Mouse (Mus musculus) layer of hippocampus, adult 2 months (tissue): ENCODE measurements at regions not wholly inside any gene's neighbourhood (a gene's known extent, or its start where the extent isn't known, plus 50 kb on each side); places are given as distances from the start of the nearest gene placed in this dataset.
"Not testable (repeated sequence)": the region's sequence is repeated elsewhere in the genome, so short reads cannot be mapped to it uniquely, and the experiment has no call there.

Source experiments
- DNase-seq, 2 experiments: peaks; one replicate each; pipeline ENCODE4 v3.0.0; 2022; ENCODE audit warnings: low spot score in 2 of 2
- H3K27ac ChIP-seq: fragments of 200-600 bp; 2 replicates; pipeline ENCODE4 v1.8.1; 2022
- H3K4me3 ChIP-seq: fragments of 200-600 bp; 2 replicates; pipeline ENCODE4 v1.8.1; 2022; ENCODE audit warnings: mild to moderate bottlenecking
- CTCF ChIP-seq: fragments of 200-600 bp; conservative IDR thresholded peaks from 2 replicates; pipeline ENCODE4 v1.8.1; 2022; ENCODE audit warnings: antibody characterized with exemption, mild to moderate bottlenecking, moderate library complexity

DNA sequence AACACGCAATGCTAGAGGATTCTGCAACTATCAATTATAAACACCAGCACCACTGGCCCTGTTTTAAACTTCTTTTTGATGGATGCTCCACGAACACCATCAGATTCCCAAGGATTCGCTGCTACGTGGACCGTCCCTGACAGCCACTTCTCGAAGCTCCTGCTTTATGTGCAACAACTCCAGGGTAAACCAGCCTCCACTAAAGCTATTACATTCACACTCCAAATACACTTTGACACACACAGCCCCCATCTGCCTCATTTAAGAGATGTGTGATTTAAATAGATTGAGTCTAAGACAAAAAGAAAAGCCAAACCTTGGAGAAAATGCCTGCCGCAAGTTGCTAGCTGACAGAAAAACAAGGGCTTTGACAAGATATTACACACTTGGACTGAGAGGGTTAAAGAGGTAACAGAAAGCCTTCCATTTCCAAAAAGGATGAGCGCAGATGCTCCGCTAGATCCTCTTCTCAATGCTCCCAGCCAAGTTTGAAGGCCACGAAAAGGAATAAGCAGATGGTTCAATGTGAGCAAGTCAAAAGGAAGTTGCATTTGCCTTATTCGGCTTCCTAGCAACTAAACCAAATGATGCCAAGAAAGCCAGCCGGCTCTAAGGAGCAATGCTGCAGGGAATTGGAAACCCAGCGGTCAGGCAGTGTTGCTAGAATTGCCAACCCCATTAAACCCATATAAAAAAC lies 54.0 kb upstream of the Cnep1r1 start:
- Histone ChIP-seq H3K27ac (no peak overlapping the region), H3K4me3 (no peak overlapping the region)
- no peak for TF ChIP-seq CTCF
- peak in 1 of 2 experiments; percentile 68 for DNase-seq

DNA sequence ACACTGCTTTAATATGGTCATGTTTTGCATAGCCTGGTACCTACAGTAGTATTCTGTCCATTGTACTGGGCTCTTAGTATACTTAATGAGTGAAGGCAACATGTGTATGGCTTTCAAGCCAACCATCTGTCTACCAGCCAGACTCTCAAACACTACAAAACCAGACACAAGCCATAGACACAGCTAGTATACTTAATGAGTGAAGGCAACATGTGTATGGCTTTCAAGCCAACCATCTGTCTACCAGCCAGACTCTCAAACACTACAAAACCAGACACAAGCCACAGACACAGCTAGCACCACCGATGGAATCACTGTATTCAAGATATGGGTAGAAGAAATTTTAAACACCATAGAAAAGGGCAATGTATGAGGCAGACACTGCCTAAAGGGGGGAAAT lies 59.5 kb upstream of the Cnep1r1 start:
- H3K4me3 ChIP-seq, DNase-seq, H3K27ac ChIP-seq: not testable (repeated sequence)

DNA sequence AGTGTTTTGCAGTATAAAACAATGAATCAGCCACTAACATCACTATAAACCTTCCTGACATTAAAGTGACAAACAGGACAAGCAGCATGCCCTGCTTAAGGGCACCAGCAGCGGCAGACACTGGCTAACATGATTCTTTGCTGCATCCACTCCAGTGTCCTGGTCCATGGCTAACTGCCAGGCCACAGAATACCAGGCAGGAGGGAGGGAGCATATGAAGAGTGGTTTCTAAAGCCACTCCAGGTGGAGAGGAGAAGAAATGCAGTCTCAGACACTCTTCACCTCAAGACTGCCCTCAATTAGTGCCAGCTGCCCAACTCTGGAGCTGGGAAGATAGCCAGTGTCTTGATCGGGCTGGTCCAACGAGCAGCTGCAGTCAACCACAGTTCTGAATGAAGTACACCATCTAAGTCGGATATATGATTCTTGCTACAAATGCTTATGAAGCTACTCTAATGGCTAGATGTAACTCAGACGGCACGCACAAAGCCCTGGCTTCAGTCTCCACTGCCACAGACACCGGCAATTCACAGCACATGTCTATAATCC lies 60.8 kb upstream of the Cnep1r1 start:
- DNase-seq, result no peak
- H3K27ac ChIP-seq, result no peak overlapping the region
- H3K4me3 ChIP-seq, result no peak overlapping the region
- TF ChIP-seq CTCF, result no peak

DNA sequence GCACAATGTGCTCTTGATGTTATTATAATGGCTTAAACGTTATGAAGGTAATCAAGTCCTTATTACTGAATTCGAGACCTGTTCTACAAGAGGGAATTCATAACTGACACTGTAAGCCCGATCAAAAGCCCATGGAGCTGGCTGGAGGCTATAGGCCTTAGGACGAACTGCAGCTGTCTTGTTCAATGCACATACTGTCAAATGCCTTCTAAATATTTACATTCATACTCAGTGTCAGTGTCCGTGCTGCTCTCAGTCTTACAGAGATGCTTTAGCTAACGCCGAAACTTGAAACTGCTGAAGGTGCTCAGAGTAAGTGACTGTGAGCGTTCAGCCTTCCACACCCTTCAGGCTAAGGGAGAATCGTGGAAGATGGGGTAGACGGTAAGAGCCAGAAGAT lies 67.9 kb upstream of the Cnep1r1 start:
- DNase-seq, result no peak
- no peak for TF ChIP-seq CTCF
- Histone ChIP-seq H3K4me3 (no peak overlapping the region), H3K27ac (no peak overlapping the region)

DNA sequence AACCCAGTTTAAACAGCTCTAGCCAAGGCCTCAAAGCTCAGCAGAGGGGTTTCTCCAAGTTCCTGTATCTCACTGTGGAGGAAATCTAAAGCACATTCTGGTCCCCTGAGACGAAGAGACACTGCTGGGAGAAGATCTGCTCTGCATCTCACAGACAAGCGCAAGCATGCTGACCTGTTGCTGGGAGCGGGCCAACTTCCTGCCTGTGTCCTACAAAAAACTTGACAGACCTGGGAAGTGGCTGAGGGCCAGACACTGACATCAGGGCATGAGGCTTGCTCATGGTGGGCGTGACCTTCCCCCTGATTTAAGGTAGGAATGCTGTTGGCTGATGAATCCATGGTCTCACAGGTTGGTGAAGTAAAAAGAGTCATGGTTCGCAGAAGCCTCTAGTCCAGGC lies 69.5 kb upstream of the Cnep1r1 start:
- no peak for DNase-seq
- Histone ChIP-seq H3K27ac (no peak overlapping the region), H3K4me3 (no peak overlapping the region)
- no peak for TF ChIP-seq CTCF

DNA sequence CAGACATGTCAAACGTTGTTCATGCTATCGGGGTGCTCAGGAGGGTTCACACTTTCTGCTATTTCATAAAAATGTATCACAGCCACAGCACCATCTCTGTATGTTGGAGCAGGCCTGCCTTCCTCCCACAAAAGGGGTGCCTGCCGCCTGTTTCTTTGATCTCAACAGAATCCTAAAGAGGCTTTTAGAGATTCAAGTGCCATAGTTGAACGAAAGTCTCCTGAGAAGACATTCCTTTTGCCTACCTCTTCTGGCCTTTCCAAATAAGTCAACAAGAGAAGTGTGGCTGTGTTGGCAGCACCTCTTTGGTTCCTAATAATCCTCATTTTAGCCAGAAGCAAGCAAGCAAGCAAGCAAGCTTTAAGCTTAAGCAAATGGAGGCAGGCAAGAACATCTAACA lies 72.6 kb upstream of the Cnep1r1 start:
- H3K27ac ChIP-seq, result no peak overlapping the region
- DNase-seq, result no peak
- no peak overlapping the region for H3K4me3 ChIP-seq
- TF ChIP-seq CTCF, result no peak

DNA sequence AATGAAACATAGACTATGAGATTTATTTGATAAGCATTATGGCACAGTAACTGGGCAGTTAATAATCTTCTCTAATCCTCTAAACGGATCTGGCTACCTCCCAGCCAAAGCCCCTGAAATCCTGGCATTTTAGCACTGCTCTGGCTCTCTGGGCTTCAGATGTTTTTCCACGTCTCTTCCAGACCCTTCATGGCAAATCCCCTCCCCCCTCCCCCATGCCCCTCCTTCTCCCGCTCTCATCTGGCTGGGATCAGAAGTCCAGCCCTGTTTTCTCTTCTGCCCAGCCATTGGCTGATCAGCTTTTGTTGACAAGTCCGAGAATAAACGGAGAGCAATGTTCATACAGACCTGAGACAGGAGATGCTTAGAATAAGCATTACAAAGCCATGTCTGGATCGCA lies 79.3 kb upstream of the Cnep1r1 start:
- no peak for TF ChIP-seq CTCF
- DNase-seq, result no peak
- no peak overlapping the region for H3K4me3 ChIP-seq
- H3K27ac ChIP-seq, result no peak overlapping the region

DNA sequence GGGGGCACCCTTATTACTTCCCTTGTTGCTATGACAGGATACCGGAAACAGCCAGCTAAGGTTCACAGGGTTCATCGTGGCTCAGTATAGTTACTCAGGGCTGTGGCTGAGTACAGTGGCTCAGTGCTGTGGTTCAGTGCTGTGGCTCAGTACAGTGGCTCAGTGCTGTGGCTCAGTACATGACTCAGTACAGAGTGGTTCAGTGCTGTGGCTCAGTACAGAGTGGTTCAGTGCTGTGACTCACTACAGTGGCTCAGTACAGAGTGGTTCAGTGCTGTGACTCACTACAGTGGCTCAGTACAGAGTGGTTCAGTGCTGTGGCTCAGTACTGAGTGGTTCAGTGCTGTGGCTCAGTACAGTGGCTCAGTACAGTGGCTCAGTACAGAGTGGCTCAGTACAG lies 78.6 kb upstream of the Zfp423 start:
- TF ChIP-seq CTCF, result no peak
- H3K4me3 ChIP-seq, result no peak overlapping the region
- no peak for DNase-seq
- no peak overlapping the region for H3K27ac ChIP-seq

DNA sequence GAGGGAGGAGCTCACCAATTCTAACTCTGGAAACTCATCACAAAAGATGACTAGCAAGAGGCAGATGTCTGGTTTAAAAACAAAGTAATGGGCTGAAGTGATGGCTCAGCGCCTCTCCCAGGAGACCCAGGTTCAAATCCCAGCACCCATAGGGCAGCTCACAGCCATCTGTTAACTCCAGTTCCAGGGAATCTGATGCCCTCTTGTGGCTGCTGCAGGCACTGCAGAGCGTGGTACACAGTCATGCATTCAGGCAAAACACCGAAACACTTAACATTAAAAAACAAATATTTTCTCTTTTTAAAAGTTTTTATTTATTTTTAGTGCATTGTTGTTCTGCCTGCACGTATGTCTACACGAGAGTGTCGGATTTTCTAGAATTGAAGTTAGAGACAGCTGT lies 73.7 kb upstream of the Zfp423 start:
- DNase-seq, result no peak
- TF ChIP-seq CTCF, result peak; percentile 69
- no peak overlapping the region for H3K4me3 ChIP-seq
- no peak overlapping the region for H3K27ac ChIP-seq

DNA sequence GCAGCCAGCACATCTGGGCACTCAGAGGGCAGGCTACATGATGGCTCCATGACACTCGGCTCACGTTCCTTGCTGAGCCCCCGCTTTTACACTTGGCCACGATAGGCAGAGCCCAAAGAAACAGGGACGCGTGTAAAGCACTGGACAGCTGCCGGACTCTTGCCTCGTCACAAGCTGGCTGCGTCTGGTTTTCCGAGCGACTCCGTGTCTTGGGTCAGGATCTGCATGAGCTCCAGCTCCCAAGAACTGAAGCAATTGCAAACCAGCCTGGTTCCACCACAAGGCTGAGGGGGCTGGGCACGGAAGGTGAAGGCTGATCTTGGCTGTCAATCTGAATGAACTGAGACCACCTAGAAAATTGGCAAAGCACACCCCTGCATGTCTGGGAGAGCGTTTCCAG lies 65.1 kb upstream of the Zfp423 start:
- no peak for TF ChIP-seq CTCF
- DNase-seq, result no peak

DNA sequence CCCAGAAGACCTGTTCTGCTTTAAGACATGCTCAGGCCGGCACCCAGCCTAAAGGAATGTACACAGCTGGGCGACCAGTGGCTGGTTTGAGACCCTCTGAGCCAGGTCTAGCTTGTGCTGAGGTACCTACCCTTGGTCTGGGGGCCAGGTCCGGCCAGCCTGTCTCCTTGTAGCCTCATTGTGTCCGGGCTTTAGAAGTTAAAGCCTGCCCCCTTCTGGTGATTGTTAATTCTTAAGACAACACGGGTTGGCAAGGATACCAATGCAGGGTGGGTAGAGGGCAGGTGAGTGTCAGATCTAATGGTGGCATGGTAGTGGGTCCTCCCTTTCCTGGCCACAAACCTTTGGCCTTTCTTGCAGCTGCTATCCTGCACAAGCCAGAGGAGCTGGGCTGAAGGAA lies 64.0 kb upstream of the Zfp423 start:
- DNase-seq, result peak; percentile 36 to 41
- Histone ChIP-seq H3K27ac (no peak overlapping the region), H3K4me3 (no peak overlapping the region)
- peak; percentile 80 for TF ChIP-seq CTCF

More for the DNA sequence above, 65.1 kb upstream of the Zfp423 start:
- Histone ChIP-seq H3K4me3 (no peak overlapping the region), H3K27ac (no peak overlapping the region)

DNA sequence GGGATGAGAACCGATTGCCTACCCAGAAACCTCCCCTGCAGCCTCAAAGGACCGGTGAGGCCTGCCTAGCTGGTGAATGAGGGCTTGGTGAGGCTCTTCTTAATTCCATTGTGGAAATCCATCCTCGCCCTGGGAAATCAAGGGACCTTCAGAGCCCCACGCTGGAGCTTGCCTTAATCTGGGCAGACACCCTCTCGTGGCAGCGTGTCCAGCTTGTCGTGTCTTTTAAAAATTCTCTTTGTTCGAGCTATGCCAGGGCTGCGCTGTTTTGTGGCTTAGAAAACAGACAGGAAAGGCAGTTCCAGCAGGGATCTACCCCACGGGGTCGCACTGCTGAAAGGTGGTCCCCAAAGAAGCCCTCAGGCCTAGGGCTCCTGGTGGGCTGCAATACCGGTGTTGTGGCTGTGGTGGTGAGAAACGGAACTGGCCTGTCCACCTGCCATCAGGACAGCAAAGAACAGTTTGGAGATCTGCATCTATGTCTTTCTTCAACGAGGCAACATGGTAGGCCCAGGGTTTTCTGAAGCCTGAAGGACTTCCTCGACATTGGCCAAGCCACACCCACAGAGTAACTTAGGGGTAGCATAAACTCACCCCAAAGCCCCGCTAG lies 63.5 kb upstream of the Zfp423 start:
- no peak overlapping the region for H3K4me3 ChIP-seq
- no peak for TF ChIP-seq CTCF
- DNase-seq, result no peak
- no peak overlapping the region for H3K27ac ChIP-seq

DNA sequence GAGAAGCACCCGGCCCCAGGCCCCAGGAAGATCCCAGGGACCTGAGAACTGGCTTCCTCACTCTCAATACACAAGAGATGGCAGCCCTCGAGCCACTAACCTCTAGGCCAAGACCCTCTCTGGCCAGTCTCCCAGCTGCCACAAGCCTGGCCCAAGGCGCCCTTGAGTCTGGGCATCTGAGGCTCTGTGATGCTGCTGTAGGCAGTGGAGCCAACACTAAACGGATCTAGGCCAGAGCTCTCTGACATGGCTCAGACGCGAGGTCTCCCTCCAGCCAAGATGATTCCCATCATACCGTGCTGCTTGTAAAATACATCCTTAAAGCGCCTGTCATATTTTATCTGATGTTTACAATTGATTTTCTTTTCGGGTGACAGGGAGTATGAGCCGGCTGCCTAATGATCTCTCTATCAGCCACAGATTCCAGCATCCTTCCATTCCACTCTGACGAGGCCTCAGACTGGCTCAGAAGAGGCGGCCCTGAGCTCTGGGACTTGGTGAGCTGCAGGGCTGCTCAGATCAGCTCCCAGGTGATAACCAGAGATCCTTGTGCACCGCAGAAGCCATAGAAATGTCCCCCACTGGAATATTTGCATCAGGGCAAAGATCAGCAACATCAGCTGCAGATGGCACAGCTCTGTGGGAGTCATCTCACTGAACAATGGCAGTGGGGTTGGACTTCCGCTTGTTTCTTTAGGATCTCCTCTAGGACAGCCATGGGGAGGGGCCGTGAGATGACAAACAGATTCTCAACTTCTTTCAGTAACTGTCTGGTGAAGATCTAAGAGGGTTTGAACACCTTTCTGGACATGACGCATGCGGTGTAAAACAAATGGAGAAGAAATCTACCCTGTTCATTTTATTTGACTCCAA lies 60.1 kb upstream of the Zfp423 start:
- no peak overlapping the region for H3K4me3 ChIP-seq
- TF ChIP-seq CTCF, result no peak
- DNase-seq, result no peak
- H3K27ac ChIP-seq, result no peak overlapping the region
